Mouse (Mus musculus): ENCODE results near the gene Urah. TPM values are rescaled to one million over a fixed set of nuclear protein-coding genes. Genes with fewer than 3 reads are reported as not detected.

The Urah gene
- 0.45 TPM in 1 of 2 replicates, not detected in the other for polyA plus RNA-seq (2012; rRNA removed)

DNA sequence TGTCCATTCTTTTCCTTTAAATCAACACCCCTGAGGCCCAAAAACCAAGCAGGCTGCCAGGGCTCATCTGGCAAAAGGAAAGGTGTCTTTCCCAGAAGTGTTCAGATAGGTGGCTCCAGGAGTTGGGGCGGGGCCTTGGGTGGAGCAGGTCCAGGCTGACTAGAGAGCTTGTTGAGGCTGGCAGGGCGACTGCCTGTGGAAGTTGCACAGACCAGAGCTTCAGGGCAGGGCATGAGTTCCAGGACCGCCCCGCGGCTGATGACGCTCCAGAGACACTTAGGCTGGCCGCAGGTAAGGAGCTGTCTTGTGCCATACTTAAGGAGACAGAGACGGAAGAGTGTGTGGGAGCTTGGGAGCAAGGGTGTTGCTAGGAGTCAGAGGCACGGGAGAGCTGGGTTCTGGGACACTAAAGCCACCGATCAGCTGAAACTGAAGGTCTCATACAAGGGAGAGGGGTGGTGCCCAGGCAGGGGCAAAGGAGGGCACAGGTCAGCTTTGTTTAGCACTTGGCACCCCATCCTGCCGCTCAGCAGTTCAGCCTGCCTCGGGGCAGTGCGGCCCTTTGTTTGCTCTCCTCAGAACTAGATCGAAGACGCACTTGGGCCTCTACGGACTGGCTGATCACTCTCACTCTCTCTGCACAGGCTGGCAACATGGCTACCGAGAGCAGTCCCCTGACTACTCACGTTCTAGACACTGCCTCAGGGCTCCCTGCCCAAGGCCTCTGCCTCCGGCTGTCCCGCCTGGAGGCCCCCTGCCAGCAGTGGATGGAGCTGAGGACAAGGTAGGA lies at the start of gene Urah:
TSS of gene Urah (plus strand) at position 51 of the 790 bp plus-strand sequence.
- Histone ChIP-seq H3K27ac (ENCODE audit: control insufficient read depth, insufficient read depth, low read depth, low read length) (no peak within 1 kb of the TSS), H3K4me3 (ENCODE audit: control insufficient read depth, low read depth, low read length) (no peak within 1 kb of the TSS), H3K36me3 (ENCODE audit: control insufficient read depth, insufficient read depth, low read length) (no peaks in the 10 kb centered on the region), H3K27me3 (ENCODE audit: control insufficient read depth, insufficient read depth, low read length) (no peaks in the 10 kb centered on the region), H3K4me1 (ENCODE audit: control insufficient read depth, insufficient read depth, low read length) (no peaks in the 10 kb centered on the region; the same call in 1 of the 2 replicates)
- no peak for TF ChIP-seq CTCF (IDR thresholded peaks at IDR 0.05; ENCODE audit: control insufficient read depth, insufficient read depth, insufficient replicate concordance, low read depth, low read length)
- no peak for TF ChIP-seq POLR2A (IDR thresholded peaks at IDR 0.05; ENCODE audit: control insufficient read depth, low read depth, low read length)

DNA sequence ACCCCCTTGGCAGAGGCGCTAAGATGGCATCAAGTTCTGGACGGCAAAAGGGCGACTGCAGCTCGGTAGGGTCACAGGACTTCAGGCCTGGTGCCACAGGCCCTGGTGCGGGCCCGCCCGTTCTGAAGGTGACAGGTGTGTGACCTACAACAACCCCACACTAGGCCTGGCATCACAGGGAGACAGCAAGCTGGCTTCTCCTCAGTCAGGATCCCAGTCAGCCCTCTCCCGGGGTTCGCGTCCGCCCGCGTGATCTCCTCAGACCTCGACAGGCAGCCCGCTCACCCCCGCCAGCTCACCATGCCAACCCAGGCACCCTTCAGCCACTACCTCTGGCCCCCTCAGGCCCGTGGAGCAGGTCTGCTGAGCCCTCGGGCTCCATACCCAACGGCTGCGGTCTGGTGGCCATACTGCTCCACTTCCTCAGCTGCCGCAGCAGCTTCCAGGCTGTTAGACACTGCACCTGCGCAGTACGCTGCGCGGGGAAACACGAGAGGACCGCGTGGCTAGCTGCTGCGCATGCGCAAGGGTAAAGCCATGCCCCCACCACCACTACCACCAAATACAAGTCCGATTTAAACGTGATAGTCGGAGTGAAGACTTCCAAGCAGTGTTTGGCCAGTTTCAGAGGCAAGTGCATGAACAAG lies 47.3 kb upstream of the Urah start, which contains the start of gene Syce1:
TSS of gene Syce1 (minus strand) at position 447 of the 647 bp plus-strand sequence.
- TF ChIP-seq POLR2A (IDR thresholded peaks at IDR 0.05; ENCODE audit: control insufficient read depth, low read depth, low read length) (peak; percentile 98), CTCF (IDR thresholded peaks at IDR 0.05; ENCODE audit: control insufficient read depth, insufficient read depth, insufficient replicate concordance, low read depth, low read length) (no peak; the same call in 1 of the 2 replicates)
- H3K27me3 ChIP-seq (ENCODE audit: control insufficient read depth, insufficient read depth, low read length) = no peaks in the 10 kb centered on the region
- peak within 1 kb of the TSS; percentile 97 for H3K27ac ChIP-seq (ENCODE audit: control insufficient read depth, insufficient read depth, low read depth, low read length)
- H3K4me3 ChIP-seq (ENCODE audit: control insufficient read depth, low read depth, low read length) = peak within 1 kb of the TSS; percentile 99
- no peaks in the 10 kb centered on the region for H3K36me3 ChIP-seq (ENCODE audit: control insufficient read depth, insufficient read depth, low read length)
- peaks cover 5% of the 10 kb centered on the region for H3K4me1 ChIP-seq (ENCODE audit: control insufficient read depth, insufficient read depth, low read length)

DNA sequence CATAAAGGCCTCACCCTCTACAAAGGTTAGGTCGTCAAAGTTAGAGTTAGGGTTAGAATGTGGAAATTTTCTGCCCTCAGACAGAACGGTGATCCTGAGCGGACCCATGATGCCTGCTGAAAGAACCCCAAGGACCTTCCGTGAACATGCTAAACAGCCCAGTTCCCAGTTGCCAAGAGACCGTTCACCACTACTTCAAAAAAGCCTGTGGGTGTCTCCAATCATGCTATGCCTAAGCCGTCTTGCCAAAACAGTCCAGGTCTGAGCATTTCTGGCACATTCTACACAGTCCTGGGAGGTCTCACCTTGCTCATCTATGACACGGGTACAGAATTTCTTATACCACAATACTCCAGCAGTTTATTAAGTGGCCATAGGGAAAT lies 46.8 kb upstream of the Urah start:
- TF ChIP-seq CTCF (IDR thresholded peaks at IDR 0.05; ENCODE audit: control insufficient read depth, insufficient read depth, insufficient replicate concordance, low read depth, low read length) (no peak), POLR2A (IDR thresholded peaks at IDR 0.05; ENCODE audit: control insufficient read depth, low read depth, low read length) (no peak)
- Histone ChIP-seq H3K4me3 (ENCODE audit: control insufficient read depth, low read depth, low read length) (peak overlapping the region; percentile 99), H3K27me3 (ENCODE audit: control insufficient read depth, insufficient read depth, low read length) (no peaks in the 10 kb centered on the region), H3K27ac (ENCODE audit: control insufficient read depth, insufficient read depth, low read depth, low read length) (no peak overlapping the region), H3K36me3 (ENCODE audit: control insufficient read depth, insufficient read depth, low read length) (no peaks in the 10 kb centered on the region), H3K4me1 (ENCODE audit: control insufficient read depth, insufficient read depth, low read length) (peaks cover 5% of the 10 kb centered on the region)

DNA sequence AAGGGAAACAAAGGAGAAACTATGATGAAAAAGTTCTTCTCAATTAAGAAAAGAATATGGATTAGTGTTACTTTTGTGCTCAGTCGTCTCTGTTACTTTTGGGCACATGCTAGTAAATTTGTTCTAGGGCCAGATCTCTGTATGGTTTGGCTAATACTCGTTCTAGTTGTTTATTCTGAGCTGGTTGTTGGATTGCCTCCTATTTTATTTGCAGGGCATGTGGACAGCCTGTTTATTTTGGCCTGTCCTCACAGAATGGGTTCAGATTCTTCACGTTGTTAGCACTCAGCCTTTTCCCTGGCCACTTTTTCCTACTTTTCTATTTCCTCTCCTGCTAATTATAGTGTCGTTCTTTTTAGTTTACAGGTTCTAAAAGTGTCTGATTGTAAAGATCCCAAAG lies 41.3 kb upstream of the Urah start:
- H3K36me3 ChIP-seq (ENCODE audit: control insufficient read depth, insufficient read depth, low read length) = no peaks in the 10 kb centered on the region
- no peak overlapping the region for H3K27ac ChIP-seq (ENCODE audit: control insufficient read depth, insufficient read depth, low read depth, low read length)
- H3K4me1 ChIP-seq (ENCODE audit: control insufficient read depth, insufficient read depth, low read length) = no peaks in the 10 kb centered on the region
- no peaks in the 10 kb centered on the region for H3K27me3 ChIP-seq (ENCODE audit: control insufficient read depth, insufficient read depth, low read length)
- TF ChIP-seq CTCF (IDR thresholded peaks at IDR 0.05; ENCODE audit: control insufficient read depth, insufficient read depth, insufficient replicate concordance, low read depth, low read length) (no peak), POLR2A (IDR thresholded peaks at IDR 0.05; ENCODE audit: control insufficient read depth, low read depth, low read length) (no peak)
- no peak overlapping the region for H3K4me3 ChIP-seq (ENCODE audit: control insufficient read depth, low read depth, low read length)

DNA sequence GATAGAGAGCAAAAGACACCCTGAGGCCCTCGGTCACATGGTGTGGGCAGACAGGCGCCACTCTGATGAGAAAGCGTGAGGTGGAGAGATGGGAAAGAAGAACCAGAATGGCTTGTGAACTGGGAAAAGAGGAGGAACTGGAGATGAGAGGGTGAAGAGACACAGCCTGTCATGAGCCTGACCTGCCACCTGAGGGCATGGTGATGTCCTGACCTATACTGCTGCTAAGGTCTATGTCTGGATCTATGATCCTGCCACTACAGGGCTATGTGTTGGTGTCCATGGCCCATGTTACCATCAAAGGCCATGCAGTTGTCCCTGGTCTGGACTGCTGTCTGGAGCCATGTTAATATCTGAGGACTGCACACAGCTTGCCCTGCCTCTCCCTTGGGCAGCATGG lies 37.2 kb upstream of the Urah start:
- Histone ChIP-seq H3K27ac (ENCODE audit: control insufficient read depth, insufficient read depth, low read depth, low read length) (no peak overlapping the region), H3K4me1 (ENCODE audit: control insufficient read depth, insufficient read depth, low read length) (peaks cover 3% of the 10 kb centered on the region; the same call in 1 of the 2 replicates), H3K27me3 (ENCODE audit: control insufficient read depth, insufficient read depth, low read length) (no peaks in the 10 kb centered on the region), H3K4me3 (ENCODE audit: control insufficient read depth, low read depth, low read length) (no peak overlapping the region), H3K36me3 (ENCODE audit: control insufficient read depth, insufficient read depth, low read length) (no peaks in the 10 kb centered on the region)
- TF ChIP-seq CTCF (IDR thresholded peaks at IDR 0.05; ENCODE audit: control insufficient read depth, insufficient read depth, insufficient replicate concordance, low read depth, low read length) = no peak
- no peak for TF ChIP-seq POLR2A (IDR thresholded peaks at IDR 0.05; ENCODE audit: control insufficient read depth, low read depth, low read length)

DNA sequence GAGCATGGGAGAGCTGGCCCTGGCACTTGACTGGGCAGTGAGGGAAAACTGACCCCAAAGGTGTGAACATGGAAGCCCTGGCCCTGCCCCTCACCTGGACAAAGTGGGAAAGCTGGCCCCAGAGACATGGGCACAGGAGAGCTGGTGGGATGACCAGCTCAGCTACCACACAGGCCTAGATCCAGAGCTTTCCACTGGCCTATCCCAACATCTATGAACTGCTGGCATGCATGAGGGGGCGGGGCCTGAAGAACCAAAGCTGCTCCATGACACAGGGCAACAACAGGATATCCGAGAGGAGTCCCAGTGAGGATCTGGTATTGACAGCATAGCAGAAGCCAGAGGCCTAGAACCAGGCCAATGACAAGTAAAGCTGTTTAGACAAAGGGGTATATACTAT lies 36.6 kb upstream of the Urah start:
- H3K36me3 ChIP-seq (ENCODE audit: control insufficient read depth, insufficient read depth, low read length) = no peaks in the 10 kb centered on the region

DNA sequence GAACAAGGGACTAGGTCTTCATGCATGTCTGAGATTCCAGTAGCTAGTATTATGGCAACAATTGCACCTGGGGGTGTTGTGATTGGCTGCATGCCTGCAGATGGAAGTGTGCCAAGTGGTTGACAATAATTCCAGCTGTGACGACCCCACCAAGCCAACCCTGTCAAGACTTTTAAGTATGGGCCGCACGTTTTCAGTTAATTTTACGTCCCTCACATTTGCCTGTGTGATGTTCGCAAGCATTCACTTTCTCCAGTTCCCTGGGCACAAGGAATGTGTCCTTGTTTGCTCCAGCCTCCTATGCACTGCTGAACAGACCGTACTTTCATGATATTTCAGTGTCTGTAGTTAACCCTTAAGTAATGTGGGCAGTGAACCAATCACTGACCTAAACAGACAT lies 32.2 kb upstream of the Urah start:
- H3K36me3 ChIP-seq (ENCODE audit: control insufficient read depth, insufficient read depth, low read length) = no peaks in the 10 kb centered on the region
- no peak overlapping the region for H3K27ac ChIP-seq (ENCODE audit: control insufficient read depth, insufficient read depth, low read depth, low read length)

More for the DNA sequence above, 36.6 kb upstream of the Urah start:
- Histone ChIP-seq H3K4me3 (ENCODE audit: control insufficient read depth, low read depth, low read length) (no peak overlapping the region), H3K4me1 (ENCODE audit: control insufficient read depth, insufficient read depth, low read length) (peaks cover 3% of the 10 kb centered on the region; the same call in 1 of the 2 replicates), H3K27me3 (ENCODE audit: control insufficient read depth, insufficient read depth, low read length) (no peaks in the 10 kb centered on the region), H3K27ac (ENCODE audit: control insufficient read depth, insufficient read depth, low read depth, low read length) (no peak overlapping the region)
- TF ChIP-seq CTCF (IDR thresholded peaks at IDR 0.05; ENCODE audit: control insufficient read depth, insufficient read depth, insufficient replicate concordance, low read depth, low read length) (no peak), POLR2A (IDR thresholded peaks at IDR 0.05; ENCODE audit: control insufficient read depth, low read depth, low read length) (no peak)

More for the DNA sequence above, 32.2 kb upstream of the Urah start:
- H3K4me3 ChIP-seq (ENCODE audit: control insufficient read depth, low read depth, low read length) = no peak overlapping the region
- no peak for TF ChIP-seq CTCF (IDR thresholded peaks at IDR 0.05; ENCODE audit: control insufficient read depth, insufficient read depth, insufficient replicate concordance, low read depth, low read length)
- TF ChIP-seq POLR2A (IDR thresholded peaks at IDR 0.05; ENCODE audit: control insufficient read depth, low read depth, low read length) = no peak
- H3K4me1 ChIP-seq (ENCODE audit: control insufficient read depth, insufficient read depth, low read length) = peaks cover 3% of the 10 kb centered on the region; the same call in 1 of the 2 replicates
- no peaks in the 10 kb centered on the region for H3K27me3 ChIP-seq (ENCODE audit: control insufficient read depth, insufficient read depth, low read length)
